Mouse (Mus musculus): ENCODE results near the gene Vps26b.

Gene Vps26b

DNA sequence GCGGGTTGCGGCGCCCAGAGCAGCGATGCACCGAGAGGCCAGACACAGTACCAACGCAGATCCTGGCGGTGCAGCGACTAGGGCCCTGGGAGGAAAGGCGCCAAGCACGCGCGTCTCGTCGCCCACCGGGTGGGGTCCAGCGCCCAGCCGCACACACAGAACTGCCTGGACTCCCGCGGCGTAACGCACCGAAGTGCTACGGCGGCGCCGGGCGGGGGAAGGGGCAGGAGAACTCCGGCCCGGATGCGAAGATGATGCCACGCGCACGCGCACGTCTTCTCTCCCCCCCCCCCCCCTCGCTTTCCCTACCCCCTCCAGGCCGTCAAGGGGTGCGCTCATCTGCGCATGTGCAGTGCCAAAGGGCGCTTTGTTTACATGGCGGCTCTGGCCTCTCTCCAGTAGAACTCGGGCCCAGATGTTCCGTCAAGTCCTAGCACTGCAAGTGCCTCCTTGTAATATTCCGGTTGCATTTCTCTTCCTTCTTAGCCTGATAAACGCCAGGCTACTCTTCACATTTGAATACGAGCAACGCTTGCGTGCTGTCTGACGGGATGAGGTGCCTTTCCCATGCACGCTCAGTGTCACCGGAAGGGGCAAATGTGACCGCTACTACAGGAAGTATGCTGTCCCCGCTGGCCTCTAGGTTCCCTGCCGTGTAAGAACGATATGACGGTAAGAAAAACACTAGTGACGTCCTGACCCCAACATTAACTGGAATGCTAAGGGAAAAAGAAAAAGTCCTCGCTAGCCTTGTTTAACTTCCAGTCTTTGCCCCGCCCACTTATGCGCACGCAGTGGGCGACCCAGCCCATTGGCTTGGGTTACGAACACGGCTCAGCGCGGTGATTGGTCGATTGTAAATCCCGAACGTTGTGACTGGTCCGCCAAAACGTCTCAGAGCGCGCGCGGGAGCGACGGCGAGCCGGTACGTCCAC is at the start of gene Vps26b, which contains the start of gene Ncapd3:
TSS of gene Vps26b (minus strand) at position 238 of the 935 bp plus-strand sequence.
TSS of gene Ncapd3 (plus strand) at position 348 of the 935 bp plus-strand sequence.
- peak; percentile 95 for DNase-seq

GRCm38 (mm10) chr9:27075812-27076211 is 45.9 kb upstream of the Vps26b start:
- no peak for DNase-seq

- DNase-seq: no peak
Observed at GRCm38 (mm10) chr9:27074677-27075076, 44.8 kb upstream of the Vps26b start.

DNA sequence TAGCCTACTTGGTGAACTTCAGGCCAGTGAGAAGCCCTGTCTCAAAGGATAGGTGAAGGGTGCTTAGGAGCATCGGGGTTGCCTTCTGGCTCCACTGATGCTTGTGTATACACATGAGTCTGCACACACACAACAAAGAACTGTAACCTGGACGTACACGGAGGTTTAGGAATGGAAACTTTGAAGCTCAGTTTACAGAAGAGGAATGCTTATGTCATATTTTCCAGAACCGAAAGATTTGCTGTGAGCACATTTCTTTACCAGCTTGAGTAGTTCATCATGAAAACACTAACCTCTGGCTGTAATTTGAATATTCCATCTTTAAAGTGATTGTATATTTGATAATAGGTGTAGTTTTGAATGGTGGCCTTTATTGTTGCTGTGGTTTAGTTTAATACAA is 41.0 kb upstream of the Vps26b start:
- DNase-seq: no peak

GRCm38 (mm10) chr9:27058341-27058740 is 28.5 kb upstream of the Vps26b start:
- no peak for DNase-seq

- no peak for DNase-seq
Observed at GRCm38 (mm10) chr9:27049492-27049891, 19.6 kb upstream of the Vps26b start.

GRCm38 (mm10) chr9:27043892-27044291 is 14.0 kb upstream of the Vps26b start:
- no peak for DNase-seq

GRCm38 (mm10) chr9:27030763-27031100 is 867 bp upstream of the Vps26b start:
- DNase-seq: no peak

DNA sequence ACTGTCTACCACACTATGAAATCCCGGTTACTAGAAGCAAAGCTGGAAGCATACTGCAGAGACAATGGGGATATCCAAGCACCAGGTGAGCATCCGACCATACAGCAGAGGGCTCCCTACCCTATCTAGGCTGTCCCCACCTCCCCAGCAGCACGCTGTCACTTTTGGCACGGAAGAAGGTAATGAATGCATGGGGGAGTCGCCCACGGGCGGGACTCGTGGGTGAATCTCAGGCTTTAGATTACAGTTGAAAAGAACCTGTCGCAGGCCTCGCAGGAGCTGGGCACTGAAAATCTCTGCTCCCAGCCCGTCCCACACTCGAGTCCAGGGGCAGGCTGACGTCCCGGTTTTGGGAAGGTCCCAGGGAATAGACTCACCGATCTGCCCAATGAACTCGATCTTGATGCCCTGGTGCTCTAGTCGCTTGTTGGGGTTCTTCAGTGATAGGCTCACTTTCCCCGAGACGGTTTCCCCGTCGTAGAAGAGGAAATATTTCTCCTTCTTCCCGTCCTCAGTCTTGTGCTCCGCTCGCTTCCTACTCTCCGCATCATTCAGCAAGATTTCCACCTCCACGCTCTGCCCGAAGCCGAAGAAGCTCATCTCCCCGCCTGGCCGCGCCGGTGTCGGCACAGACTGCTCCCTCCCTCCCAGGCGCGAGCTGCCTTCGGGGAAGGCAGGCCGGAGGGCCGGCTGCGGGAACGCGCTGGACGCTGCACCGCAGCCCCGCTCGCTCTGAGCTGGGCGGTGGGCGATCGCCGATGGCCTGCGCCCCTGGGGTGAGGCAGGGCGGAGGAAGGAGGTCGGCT is 640 bp downstream of the Vps26b start:
- peak; percentile 22 for DNase-seq

- no peak for DNase-seq
Observed at GRCm38 (mm10) chr9:27026708-27027107, 3.2 kb downstream of the Vps26b start.

DNA sequence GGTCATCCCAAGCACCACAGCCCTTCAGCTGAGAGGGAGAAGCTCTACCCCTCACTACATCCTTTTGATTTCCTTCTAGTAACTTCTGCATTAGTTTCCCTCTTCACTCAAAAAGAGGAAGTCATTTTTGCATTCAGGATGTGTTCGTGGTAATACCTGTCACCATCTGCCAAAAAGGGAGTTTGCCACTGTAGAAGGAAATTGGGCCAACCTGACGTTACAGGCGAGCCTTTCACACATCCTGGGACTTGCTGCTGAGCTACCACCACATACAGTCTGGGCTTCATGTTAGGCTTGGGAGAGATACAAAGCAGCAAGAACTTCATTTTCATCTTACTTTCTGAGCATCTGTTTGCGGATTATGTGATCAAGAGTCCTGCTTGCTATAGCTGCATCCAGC is 6.2 kb downstream of the Vps26b start:
- no peak for DNase-seq

DNA sequence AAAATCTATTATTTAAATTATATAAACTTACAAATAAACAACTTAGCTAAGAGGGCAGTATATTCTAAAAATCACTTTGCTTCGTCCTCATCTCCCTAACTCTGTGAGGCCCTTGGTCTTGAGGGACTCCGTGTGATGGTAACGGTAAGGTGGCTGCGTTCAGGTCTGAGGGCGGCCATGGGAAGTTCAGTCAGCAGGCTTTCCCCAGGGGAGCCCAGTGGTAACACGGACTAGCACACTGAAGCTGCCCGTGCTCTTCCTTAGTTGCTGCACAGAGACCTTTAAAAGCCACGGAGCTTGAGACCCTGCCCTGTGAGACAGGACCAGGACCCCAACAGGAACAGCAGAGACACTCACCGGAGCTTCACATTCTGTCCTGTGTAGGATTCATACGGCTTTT is 10.9 kb downstream of the Vps26b start:
- DNase-seq: no peak

- DNase-seq: no peak
Observed at GRCm38 (mm10) chr9:27011572-27011971, 18.3 kb downstream of the Vps26b start.

DNA sequence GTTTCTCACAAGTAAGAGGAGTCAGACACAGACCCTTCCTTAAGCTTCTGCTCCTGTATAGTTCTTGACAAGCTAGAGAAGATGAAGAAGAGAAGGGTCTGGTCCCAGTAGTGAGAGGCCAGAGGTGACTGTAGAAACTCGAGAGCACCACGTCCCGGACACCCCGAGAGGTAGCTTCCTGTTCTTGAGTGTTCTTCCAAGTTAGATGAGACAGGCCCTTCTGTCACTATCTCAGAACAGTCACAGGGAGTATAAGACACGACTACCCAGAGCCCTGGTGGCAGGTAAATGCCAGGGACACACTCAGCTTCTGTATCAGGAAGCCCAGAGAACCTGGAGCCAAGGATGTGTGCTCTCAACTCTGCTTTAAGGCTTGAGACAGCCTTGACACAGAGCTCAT is 20.6 kb downstream of the Vps26b start:
- DNase-seq: no peak

GRCm38 (mm10) chr9:27006866-27007265 is 23.0 kb downstream of the Vps26b start:
- no peak for DNase-seq

GRCm38 (mm10) chr9:27005933-27006332 is 23.9 kb downstream of the Vps26b start:
- no peak for DNase-seq

GRCm38 (mm10) chr9:27005231-27005630 is 24.6 kb downstream of the Vps26b start:
- no peak for DNase-seq

DNA sequence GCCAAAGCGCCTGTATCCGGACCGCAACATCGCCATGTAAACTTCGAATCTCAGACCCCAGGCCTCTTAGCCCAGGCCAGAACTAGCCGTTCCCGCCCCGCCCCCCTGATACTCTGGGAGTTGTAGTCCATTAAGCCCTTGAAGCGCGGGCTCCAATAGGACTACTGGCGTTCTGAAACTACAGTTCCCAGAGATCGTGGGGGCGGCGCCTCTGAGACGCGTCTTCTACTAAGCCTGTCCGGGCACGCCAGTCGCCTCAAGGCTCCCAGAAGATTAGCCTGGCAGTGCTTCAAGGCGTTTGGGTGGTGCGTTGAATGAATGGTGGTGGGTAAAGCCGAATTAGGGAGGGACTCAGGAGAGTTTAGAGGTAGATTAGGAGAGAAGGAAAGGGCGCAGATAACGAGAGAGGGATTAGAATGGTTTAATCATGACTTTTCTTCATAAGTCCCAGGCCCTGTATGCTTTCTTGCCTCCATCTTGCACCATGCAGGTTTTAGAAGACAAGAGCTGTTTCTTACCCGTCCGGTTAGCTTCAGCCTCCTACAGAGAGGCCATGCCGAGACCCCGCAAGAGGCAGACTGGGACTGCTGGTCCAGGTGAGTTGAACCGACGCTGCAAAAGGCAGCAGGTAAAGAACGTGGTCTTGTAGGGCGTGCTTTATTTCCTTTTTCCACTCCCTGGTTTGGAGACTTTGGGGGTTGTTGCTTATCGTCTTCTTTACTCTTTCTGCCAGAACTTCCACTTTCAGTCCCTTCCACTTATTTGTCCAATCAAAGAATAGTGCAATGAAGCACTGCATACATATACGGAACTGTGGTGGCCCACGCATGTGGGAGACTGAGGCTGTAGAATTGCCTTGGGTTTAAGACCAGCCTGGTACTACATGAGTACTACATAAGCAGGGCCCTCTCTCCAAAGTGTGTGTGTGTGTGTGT is 30.1 kb downstream of the Vps26b start, which contains the start of the genes Acad8 and Thyn1:
TSS of gene Acad8 (minus strand) at position 106 of the 935 bp plus-strand sequence.
TSS of gene Thyn1 (plus strand) at position 250 of the 935 bp plus-strand sequence.
- DNase-seq: peak; percentile 96

- DNase-seq: no peak
Observed at GRCm38 (mm10) chr9:26998669-26999460, 31.0 kb downstream of the Vps26b start.

DNA sequence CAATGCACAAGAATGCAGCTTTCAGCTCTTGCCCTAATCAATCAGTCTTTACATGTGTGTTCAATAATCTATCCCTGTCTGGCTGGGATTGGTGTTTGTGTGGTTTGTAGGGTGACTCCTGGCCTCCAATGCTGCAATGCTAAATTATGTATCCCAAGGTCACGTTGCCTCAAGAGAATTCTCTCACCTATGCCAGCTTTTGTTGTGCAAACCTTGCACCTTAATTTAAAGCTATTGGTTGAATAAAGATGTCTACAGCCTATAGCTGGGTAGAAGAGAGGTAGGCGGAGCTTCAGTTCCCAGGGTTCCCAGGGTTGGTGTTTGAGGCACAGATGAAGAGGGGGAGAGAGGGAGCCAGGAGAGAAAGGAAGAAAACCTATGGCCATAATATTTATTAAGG is 32.4 kb downstream of the Vps26b start:
- DNase-seq: no peak

GRCm38 (mm10) chr9:26997062-26997461 is 32.8 kb downstream of the Vps26b start:
- DNase-seq: no peak

DNA sequence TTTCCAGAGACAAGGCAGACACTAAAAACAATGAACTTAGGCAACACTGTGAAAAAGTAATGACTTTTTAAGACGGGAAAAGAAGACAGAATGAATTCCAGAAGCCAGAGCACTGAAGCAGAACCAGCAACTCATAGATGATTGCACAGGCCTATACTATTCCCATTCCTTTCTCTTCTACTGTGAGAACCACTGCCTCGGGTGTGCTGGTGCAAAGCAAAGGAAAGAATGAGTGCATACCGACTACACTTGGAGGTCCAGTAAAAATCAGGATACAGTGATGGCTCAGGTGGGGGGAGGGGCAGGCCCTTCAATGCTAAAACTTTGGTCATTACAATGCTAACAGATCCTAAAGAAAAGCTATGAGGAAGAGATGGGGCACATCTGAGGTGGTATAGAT is 36.0 kb downstream of the Vps26b start:
- no peak for DNase-seq

Measured in right cerebral cortex, postnatal 4 days (tissue).